Mouse (Mus musculus): ENCODE results near the gene Nol11.

- no peak for TF ChIP-seq USF2 (conservative IDR thresholded peaks at IDR 0.05; ENCODE audit: low read depth, low read length)
- TF ChIP-seq CTCF (conservative IDR thresholded peaks at IDR 0.05 in 1 of 2, IDR thresholded peaks at IDR 0.05 in 1 of 2; ENCODE audit: low read depth in 2 of 2, low read length in 2 of 2) = no peak
- TF ChIP-seq MAZ (IDR thresholded peaks at IDR 0.05; ENCODE audit: low read depth, low read length) = no peak
These were observed 64.2 kb downstream of the Nol11 start for GRCm38 (mm10) chr11:107125011-107125410.
